Mouse (Mus musculus) liver, adult 2 months (tissue): ENCODE measurements around the gene Zc3h14.

ENCODE experiments used
- CTCF ChIP-seq: fragments of 200-500 bp; IDR thresholded peaks from 2 replicates; pipeline ENCODE4 v1.5.1; 2011; ENCODE audit warnings: low read depth, low read length, control low read depth
- POLR2A ChIP-seq: fragments of 200-500 bp; IDR thresholded peaks from 2 replicates; pipeline ENCODE4 v1.6.1; 2011; ENCODE audit warnings: low read length, control low read depth; ENCODE audit not compliant: insufficient read depth; ENCODE audit errors: extremely low read depth

- TF ChIP-seq POLR2A (no peak), CTCF (no peak)
Measured at GRCm38 (mm10) chr12:98741011-98741501, 5.7 kb upstream of the Zc3h14 start.
